Mouse (Mus musculus): ENCODE data around the gene AF067061.
"Not testable (repeated sequence)": the region's sequence is repeated elsewhere in the genome, so short reads cannot be mapped to it uniquely, and the experiment has no call there.

AF067061 gene

DNA sequence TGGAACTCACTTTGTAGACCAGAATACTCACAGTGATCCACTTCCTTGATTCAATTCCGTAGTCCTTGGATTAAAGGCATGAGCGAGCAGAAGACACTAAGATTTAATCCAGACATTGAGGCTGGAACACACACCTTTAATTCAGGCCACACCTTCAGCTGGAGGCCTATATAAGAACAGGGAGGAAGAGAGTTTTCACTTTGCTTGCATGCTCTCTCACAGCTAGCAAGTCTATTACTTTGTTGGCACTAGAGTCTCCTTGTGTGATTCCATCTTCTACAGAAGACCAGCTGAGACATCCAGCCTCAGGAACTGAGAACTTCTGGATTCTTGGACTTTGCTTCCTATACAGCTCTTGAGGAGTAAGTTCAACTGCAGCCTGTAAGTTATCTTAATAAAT lies at the start of gene AF067061:
TSS of gene AF067061 (plus strand) at position 245 of the 400 bp plus-strand sequence.
- DNase-seq, result not testable (repeated sequence)

DNA sequence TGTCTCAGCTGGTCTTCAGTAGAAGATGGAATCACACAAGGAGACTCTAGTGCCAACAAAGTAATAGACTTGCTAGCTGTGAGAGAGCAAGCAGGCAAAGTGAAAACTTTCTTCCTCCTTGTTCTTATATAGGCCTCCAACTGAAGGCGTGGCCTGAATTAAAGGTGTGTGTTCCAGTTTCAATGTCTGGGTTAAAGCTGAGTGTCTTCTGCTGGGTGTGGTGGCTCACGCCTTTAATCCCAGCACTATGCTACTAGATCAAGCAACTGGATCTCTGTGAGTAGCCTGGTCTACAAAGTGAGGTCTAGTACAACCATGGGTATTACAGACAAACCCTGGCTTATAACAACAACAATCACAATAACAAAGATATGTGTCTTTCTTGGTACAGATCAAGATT lies 47.1 kb upstream of the AF067061 start, which contains the start of gene Gm21762:
TSS of gene Gm21762 (minus strand) at position 101 of the 400 bp plus-strand sequence.
- not testable (repeated sequence) for DNase-seq

- DNase-seq, result not testable (repeated sequence)
These were observed 42.0 kb upstream of the AF067061 start for GRCm38 (mm10) chr13:120220922-120221321.

GRCm38 (mm10) chr13:120223012-120223659 lies 39.8 kb upstream of the AF067061 start:
- peak; percentile 5 for DNase-seq

- not testable (repeated sequence) for DNase-seq
These were observed 31.1 kb upstream of the AF067061 start for GRCm38 (mm10) chr13:120231798-120232197.

DNA sequence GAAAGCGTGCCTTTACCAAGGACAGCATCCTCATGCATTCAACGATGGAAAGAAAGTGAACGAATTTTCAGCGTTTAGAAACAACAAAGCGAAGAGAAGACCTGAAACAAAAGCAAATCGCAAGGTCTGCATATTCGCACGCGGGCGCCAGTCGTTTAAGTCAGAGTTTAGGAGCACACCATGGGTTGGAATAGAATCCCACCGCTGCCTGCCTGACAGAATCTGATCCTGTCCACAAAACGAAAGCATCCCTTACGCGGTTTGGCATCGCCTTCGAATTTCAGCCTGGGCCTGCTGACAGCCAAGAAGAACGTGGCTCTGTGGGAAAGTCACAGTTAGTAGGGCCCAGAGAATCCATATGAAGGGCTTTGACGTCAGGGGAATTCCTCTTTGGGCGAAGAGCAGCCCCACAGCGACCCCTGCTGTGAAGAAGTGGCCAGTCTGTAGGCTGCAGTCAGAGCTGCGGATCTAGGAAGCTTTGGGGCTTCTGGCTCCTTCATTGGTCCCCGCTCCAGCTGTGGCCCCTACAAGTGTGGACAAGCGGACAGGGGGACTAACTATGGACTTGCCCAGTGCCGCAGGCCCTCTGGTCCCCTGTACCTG lies 30.4 kb upstream of the AF067061 start:
- DNase-seq, result not testable (repeated sequence)

DNA sequence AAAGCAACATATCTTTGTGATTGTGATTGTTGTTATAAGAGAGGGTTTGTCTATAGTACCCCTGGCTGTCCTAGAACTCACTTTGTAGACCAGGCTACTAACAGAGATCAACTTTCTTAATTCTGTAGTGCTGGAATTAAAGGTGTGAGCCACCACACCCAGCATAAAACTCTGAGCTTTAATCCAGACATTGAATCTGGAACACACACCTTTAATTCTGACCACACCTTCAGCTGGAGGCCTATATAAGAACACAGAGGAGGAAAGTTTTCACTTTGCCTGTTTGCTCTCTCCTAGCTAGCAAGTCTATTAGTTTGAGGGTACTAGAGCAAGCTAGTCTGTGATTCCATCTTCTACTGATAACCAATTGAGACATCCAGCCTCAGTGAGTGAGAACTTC lies 24.1 kb upstream of the AF067061 start, which contains the start of gene Gm21731:
TSS of gene Gm21731 (plus strand) at position 301 of the 400 bp plus-strand sequence.
- DNase-seq, result not testable (repeated sequence)

DNA sequence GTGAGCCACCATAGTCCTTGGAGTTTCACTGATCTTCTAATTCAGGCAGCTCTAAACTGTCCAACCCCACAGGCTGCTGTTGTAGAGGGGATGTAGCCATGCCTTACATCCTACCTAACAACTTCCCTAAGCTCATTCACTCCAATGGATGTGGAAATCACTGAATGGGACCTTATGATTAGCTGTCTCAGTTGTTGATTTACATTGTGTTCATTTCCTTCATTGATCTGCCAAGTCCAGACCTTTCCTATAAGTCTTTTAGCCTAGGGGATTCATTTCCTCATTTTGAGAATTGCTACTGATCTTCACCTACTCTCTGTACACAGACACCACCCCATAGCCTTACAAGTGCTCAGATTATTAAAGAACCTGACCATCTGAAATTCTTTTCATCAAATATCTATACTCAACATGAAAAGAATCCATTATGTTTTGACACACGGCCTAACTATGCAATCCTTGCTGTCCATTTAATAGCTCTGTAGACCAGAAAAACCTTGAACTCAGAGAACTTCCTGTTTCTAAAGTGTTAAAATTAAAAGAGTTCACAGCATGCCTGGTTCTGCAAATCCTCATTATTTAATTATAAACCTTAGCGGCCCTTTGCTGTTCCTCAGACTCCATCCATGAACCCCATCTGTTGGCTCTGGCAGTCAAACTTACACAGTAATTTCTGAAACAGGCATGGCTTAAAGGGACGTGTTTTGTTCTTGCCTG lies 11.5 kb upstream of the AF067061 start:
- DNase-seq, result not testable (repeated sequence)

- DNase-seq, result not testable (repeated sequence)
These were observed 3.9 kb upstream of the AF067061 start for GRCm38 (mm10) chr13:120258817-120259658.

GRCm38 (mm10) chr13:120259718-120260117 lies 3.2 kb upstream of the AF067061 start:
- not testable (repeated sequence) for DNase-seq

GRCm38 (mm10) chr13:120277837-120278236 lies 14.9 kb downstream of the AF067061 start:
- DNase-seq, result not testable (repeated sequence)

DNA sequence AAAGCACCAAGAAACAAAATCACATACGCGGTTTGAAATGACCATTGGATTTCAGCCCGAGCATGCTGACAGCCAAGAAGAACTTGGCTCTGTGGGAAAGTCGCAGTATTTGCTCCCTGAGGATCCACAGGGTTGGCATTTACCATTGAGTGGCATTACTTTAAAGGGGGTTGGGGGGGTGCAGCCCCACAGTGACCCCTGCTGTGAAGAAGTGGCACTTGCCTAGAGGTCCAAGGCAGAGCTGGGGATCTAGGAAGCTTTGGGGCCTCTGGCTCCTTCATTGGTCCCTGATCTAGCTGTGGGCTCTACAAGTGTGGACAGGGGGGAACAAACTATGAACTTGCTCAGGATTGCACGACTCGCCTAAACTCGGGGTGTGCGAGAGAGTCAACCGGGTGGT lies 15.9 kb downstream of the AF067061 start:
- no peak for DNase-seq

DNA sequence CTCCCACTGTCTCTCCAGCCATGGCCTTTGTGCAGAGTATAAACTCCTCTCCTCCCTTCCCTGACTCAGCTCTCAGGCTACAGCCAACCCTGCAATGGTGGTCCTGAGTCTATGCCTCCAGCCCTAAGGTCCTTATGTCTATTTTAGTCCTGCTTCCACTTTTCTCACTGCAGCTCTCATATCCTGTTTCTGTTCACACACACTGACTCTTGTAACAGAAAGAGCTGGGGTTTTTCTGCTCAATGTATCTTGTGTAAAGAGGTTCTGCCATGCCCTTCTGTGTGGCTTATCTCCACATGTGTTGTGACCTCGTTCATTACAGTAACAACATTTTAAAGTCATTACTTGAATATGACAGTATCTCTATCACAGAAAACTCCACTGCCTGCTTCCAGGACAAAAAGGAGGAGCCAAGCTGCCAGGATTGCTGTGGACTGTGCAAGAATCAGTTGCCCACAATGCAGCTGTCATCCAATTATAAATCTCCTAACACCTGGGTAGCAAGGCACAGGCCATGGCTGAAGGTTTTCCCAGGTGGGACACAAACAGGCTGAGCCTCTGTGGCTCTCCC lies 36.5 kb downstream of the AF067061 start:
- DNase-seq, result no peak

GRCm38 (mm10) chr13:120299991-120300442 lies 37.1 kb downstream of the AF067061 start, which contains the start of gene BC147527:
BC147527 (plus strand) TSS chr13:120300392.
- no peak for DNase-seq

GRCm38 (mm10) chr13:120300853-120301252 lies 37.9 kb downstream of the AF067061 start:
- DNase-seq, result no peak

DNA sequence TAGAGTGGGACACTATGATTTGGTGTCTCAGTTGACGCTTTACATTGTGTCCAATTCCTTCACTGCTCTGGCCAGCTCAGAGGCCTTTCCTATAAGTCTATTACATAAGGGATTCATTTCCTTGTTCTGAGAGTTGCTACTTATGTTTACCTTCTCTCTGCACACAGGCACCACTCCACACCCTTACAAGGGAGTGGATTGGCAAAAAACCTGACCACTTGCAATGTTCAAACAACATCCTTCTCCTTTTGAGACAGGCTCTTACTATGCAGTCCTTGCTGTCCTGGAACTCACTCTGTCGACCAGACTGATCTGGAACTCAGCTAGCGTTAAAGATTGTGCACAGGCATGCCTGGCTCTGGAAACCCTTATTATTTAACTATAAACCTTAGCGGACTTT lies 47.8 kb downstream of the AF067061 start:
- DNase-seq, result no peak

DNA sequence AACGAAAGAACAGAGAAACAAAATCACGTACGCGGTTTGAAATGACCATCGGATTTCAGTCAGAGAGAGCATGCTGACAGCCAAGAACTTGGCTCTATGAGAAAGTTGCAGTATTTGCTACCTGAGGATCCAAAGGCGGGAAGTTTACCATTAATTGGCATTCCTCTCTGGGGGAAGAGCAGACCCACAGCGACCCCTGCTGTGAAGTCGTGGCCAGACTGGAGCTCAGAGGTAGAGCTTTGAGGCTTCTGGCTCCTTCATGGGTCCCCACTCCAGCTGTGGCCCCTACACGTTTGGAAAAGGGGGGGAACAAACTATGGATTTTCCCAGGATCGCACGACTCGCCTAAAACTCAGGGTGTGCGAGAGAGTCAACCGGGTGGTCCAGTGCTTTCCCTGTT lies 50.7 kb downstream of the AF067061 start:
- no peak for DNase-seq

Measured in cerebellum, adult 9-10 months (tissue).